Mouse (Mus musculus) hindbrain, postnatal 0 days (tissue): Measurements from ENCODE around the gene Myl4. TPM values are rescaled to one million over a fixed set of nuclear protein-coding genes. Genes with fewer than 3 reads are reported as not detected.

ENCODE experiments used
- ATAC-seq: fragments of 200-750 bp; cut with Nextera tagmentation; 2 replicates; pipeline ENCODE4 v1.8.0; 2017; ENCODE audit warnings: mild to moderate bottlenecking, moderate TSS enrichment, moderate library complexity
- DNase-seq: peaks from one replicate; pipeline ENCODE4 v3.0.0-alpha.2; 2015; ENCODE audit warnings: low spot score
- H3K27ac ChIP-seq: fragments of 300-500 bp; sonication (generic); 2 replicates; pipeline ENCODE4 v1.5.1; 2014; ENCODE audit warnings: mild to moderate bottlenecking
- H3K27me3 ChIP-seq: fragments of 300-500 bp; sonication (generic); 2 replicates; pipeline ENCODE4 v1.6.1; 2014; ENCODE audit warnings: low read length, mixed read lengths; ENCODE audit not compliant: insufficient read depth
- H3K36me3 ChIP-seq: fragments of 300-500 bp; sonication (generic); 2 replicates; pipeline ENCODE4 v1.6.1; 2014; ENCODE audit warnings: low read length, mixed read lengths; ENCODE audit not compliant: insufficient read depth
- H3K4me1 ChIP-seq: fragments of 300-500 bp; sonication (generic); 2 replicates; pipeline ENCODE4 v1.6.1; 2014; ENCODE audit warnings: antibody characterized with exemption, low read length, mixed read lengths; ENCODE audit not compliant: insufficient read depth
- H3K4me2 ChIP-seq: fragments of 300-500 bp; sonication (generic); 2 replicates; pipeline ENCODE4 v1.6.1; 2014; ENCODE audit warnings: low read depth, mild to moderate bottlenecking, low read length, moderate library complexity, mixed read lengths
- H3K4me3 ChIP-seq: fragments of 300-500 bp; sonication (generic); 2 replicates; pipeline ENCODE4 v1.5.1; 2014; ENCODE audit warnings: low read length
- H3K9ac ChIP-seq: fragments of 300-500 bp; sonication (generic); replicated peaks from 2 replicates; pipeline ENCODE4 v1.6.1; 2014; ENCODE audit warnings: mild to moderate bottlenecking, low read length, moderate library complexity, mixed read lengths
- H3K9me3 ChIP-seq: fragments of 300-500 bp; sonication (generic); 2 replicates; pipeline ENCODE4 v1.6.1; 2016; ENCODE audit warnings: low read length, mixed read lengths
- CTCF ChIP-seq: IDR thresholded peaks from 2 replicates; pipeline ENCODE4 v1.5.1; 2016; ENCODE audit warnings: antibody characterized with exemption, control low read depth, low read depth
- WGBS: fragments of 180-500 bp; shearing (Covaris S2); extraction: QIAGEN DNeasy Blood & Tissue Kit; methylation state at CpG from one replicate; pipeline ENCODE4 v1.1.7; 2014; 5-methylcytosine and 5-hydroxymethylcytosine counted together
- polyA plus RNA-seq: library from polyadenylated mRNA; unstranded; fragments of >200 nt; fragmentation: Nextera tagmentation; extraction: Ambion mirVana; gene quantifications from 2 replicates; pipeline ENCODE4 v1.2.1, GENCODE M21; 2015
- total RNA-seq: library from RNA; depleted of rRNA; stranded (reverse); fragments of >200 nt; gene quantifications from 2 replicates; pipeline ENCODE4 v1.2.3, GENCODE M21; 2014

Gene Myl4
- total and polyA plus RNA-seq, 2 experiments from 2014 or later: 1.2 to 5.6 TPM

DNA sequence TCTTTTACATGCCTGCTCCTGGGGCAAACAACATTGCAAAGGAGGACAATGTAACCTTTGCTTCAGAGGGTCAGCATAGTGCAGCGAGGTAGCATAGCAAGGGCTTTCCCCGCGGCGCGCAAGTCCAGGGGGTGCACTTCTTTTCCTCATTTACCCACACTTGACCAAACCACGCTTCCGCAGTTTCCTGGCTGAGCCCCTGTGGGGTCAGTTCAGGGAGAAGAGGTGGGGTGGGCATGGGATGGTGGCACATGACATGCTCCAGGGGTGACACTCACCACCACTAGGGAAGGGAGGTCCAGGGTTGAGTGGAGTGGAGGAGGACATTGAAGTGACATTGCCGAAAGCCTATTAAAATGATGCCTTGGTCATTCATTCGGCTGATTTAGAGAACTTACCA is 28.6 kb downstream of the Myl4 start:
- H3K27me3 ChIP-seq: no peaks in the 10 kb centered on the region
- TF ChIP-seq CTCF: no peak
- no peak overlapping the region for H3K9ac ChIP-seq
- ATAC-seq (0 out of 2 replicates have a peak, but pooled peaks have one; percentile 27), DNase-seq (no peak)
- H3K36me3 ChIP-seq: no peaks in the 10 kb centered on the region
- H3K4me2 ChIP-seq: no peak overlapping the region
- H3K9me3 ChIP-seq: no peaks in the 10 kb centered on the region
- WGBS: 85% methylated on average over 9 of the region's 9 CpGs
- H3K4me1 ChIP-seq: no peaks in the 10 kb centered on the region; the same call in 1 of the 2 replicates
- H3K27ac ChIP-seq: no peak overlapping the region
- H3K4me3 ChIP-seq: no peak overlapping the region

DNA sequence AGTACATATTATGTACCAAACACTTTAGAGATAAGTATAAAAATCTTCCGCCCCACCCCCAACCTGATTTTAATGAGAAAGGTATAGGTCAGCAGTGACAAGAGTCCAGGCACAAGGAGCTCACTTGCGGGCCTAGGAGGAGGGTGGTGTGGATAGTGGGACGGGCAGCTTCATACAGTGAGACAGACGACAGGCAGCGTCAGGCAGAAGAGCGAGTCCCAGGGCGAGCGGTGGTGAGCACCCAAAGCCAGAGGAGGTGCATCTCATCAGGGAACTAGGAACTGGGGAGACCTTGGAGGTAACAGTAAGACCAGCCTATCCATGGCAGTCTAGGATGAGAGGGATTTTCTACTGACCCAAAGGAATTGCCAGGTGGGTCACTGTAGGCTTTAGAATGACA is 29.1 kb downstream of the Myl4 start:
- Histone ChIP-seq H3K4me1 (no peaks in the 10 kb centered on the region; the same call in 1 of the 2 replicates), H3K4me3 (no peak overlapping the region), H3K27me3 (no peaks in the 10 kb centered on the region), H3K9me3 (no peaks in the 10 kb centered on the region), H3K9ac (no peak overlapping the region), H3K27ac (no peak overlapping the region), H3K36me3 (no peaks in the 10 kb centered on the region), H3K4me2 (no peak overlapping the region)
- WGBS: 87% methylated on average over 8 of the region's 8 CpGs
- ATAC-seq: no peak
- TF ChIP-seq CTCF: no peak
- no peak for DNase-seq

DNA sequence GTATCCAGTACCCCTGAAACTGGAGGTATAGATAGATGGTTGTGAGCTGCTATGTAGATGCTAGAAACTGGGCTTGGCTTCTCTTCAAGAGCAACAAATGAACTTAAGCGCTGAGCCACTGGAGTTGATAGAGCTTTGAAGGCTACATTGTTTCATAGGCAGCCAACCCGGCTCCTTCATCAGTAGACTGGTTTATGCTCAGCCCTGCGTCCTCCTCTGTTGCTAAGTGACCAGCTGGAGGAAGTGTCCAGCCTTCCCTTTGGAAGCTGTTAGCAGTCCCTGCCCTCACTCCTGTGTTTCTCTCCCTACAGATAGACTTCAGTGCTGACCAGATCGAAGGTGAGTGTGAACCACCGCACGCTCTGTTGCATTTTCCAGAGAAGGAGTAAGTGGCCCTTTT is 29.6 kb downstream of the Myl4 start:
- no peak overlapping the region for H3K4me3 ChIP-seq
- H3K36me3 ChIP-seq: no peaks in the 10 kb centered on the region
- DNase-seq (peak; percentile 10), ATAC-seq (no peak)
- no peak overlapping the region for H3K4me2 ChIP-seq
- H3K4me1 ChIP-seq: no peaks in the 10 kb centered on the region; the same call in 1 of the 2 replicates
- H3K27ac ChIP-seq: no peak overlapping the region
- no peaks in the 10 kb centered on the region for H3K9me3 ChIP-seq
- H3K27me3 ChIP-seq: no peaks in the 10 kb centered on the region
- TF ChIP-seq CTCF: no peak
- no peak overlapping the region for H3K9ac ChIP-seq
- 54% methylated on average over 6 of the region's 6 CpGs for WGBS

DNA sequence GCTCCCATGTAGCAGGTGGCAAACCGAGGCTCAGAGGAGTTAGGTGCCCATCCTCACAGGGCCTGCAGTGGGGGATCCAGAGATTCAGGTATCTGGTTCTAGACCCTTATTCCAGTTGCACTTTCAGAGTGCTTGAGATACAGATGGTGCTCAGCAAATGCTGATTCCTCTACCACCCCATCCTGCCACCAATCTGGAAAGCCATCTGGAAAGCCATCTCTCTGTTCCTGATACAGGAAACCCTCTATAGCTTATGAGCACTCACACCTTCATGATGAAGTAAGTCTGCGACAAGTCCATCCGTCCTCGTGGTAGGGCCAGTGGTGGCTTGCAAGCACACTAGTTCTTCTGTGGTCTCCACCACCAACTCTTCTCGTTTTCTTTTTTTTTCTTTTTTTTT is 30.1 kb downstream of the Myl4 start:
- H3K27me3 ChIP-seq: no peaks in the 10 kb centered on the region
- no peak for TF ChIP-seq CTCF
- H3K4me1 ChIP-seq: no peaks in the 10 kb centered on the region; the same call in 1 of the 2 replicates
- DNase-seq (no peak), ATAC-seq (no peak)
- WGBS: 89% methylated on average over 5 of the region's 5 CpGs
- no peaks in the 10 kb centered on the region for H3K9me3 ChIP-seq
- H3K36me3 ChIP-seq: no peaks in the 10 kb centered on the region
- H3K9ac ChIP-seq: no peak overlapping the region
- H3K27ac ChIP-seq: no peak overlapping the region
- no peak overlapping the region for H3K4me2 ChIP-seq
- H3K4me3 ChIP-seq: no peak overlapping the region

DNA sequence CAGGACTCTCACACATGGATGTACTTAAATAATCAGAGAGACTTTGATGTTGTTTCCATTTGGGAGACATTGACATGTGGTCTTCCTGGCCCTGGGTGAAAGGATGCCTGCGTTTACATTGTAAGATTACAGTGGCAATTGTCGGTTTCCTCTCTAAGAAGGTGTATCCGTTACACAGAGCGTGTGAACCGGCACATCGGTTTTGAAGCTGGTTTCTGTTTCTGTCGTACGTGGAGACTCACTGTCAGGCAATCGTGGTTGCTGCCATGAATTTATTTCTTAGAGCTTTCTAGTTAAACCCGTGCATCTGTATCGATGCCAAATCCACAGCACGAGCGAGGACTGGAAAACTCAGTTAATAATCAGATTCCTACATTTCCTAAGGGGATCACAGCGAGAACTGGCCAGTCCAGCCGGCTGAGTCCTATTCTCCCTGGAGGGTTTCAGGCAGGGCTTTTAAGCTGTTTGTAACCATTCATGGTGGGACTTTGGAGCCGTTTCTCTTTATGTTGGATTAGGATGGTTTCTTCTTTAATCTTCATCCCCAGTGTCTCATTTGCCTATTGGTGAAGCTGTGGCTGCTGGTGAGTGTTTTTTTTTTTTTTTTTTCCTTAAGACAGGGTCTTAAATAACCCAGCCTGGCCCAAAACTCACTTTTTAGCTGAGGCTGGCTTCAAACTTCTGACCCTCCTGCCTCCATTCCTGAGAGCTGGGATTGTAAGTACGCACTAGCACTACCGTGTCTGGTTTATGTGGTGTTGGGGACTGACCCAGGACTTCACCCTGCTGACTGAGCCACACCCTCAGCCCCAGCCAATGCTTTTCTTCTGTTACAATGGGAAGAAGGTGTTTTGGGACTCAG is 31.2 kb downstream of the Myl4 start:
- no peak overlapping the region for H3K9ac ChIP-seq
- H3K27me3 ChIP-seq: no peaks in the 10 kb centered on the region
- H3K4me2 ChIP-seq: peak overlapping the region; percentile 34

DNA sequence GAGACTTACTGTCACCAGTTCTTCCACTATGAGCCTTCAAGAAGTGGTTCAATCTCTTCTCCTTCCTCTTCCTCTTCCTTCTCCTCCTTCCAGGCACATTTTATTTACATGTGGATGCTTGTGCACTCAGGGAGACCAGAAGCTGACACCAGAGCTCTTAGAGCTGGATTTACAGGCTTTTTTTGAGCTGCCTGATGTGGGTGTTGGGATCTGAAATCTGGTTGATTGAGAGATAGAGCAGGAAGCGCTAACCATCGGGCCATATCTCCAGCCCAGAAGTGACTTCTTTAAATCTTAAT is 31.8 kb downstream of the Myl4 start:
- no peak overlapping the region for H3K4me2 ChIP-seq
- no peaks in the 10 kb centered on the region for H3K27me3 ChIP-seq
- whole genome bisulfite sequencing: 90% methylated on average over 2 of the region's 2 CpGs
- no peaks in the 10 kb centered on the region; the same call in 1 of the 2 replicates for H3K4me1 ChIP-seq
- H3K36me3 ChIP-seq: no peaks in the 10 kb centered on the region
- TF ChIP-seq CTCF: no peak
- ATAC-seq: no peak
- H3K9me3 ChIP-seq: no peaks in the 10 kb centered on the region
- no peak overlapping the region for H3K9ac ChIP-seq
- no peak overlapping the region for H3K27ac ChIP-seq
- no peak for DNase-seq
- no peak overlapping the region for H3K4me3 ChIP-seq

More for the DNA sequence above, 31.2 kb downstream of the Myl4 start:
- Histone ChIP-seq H3K36me3 (no peaks in the 10 kb centered on the region), H3K9me3 (no peaks in the 10 kb centered on the region), H3K4me1 (no peaks in the 10 kb centered on the region; the same call in 1 of the 2 replicates), H3K4me3 (no peak overlapping the region), H3K27ac (no peak overlapping the region)
- WGBS: 56% methylated on average over 18 of the region's 18 CpGs
- TF ChIP-seq CTCF: no peak
- peak; percentile 9 for DNase-seq
- no peak for ATAC-seq
